Mouse (Mus musculus) adrenal gland, adult 18-20 months (tissue): ENCODE measurements around the gene Golm1. TPM values are rescaled to one million over a fixed set of nuclear protein-coding genes. Genes with fewer than 3 reads are reported as not detected.
A peak's percentile ranks its signal among the peaks of the same experiment; 100 is the strongest.

Experiments used
- DNase-seq, 2 experiments: peaks; one replicate each; pipeline ENCODE4 v3.0.0; 2021 to 2022; ENCODE audit warnings: low spot score in 2 of 2
- total RNA-seq, 2 experiments: library from RNA; stranded (reverse); gene quantifications; 1 replicate in 1 of 2; 2 replicates in 1 of 2; pipeline ENCODE4 v1.2.3; 2021

The Golm1 gene
- total RNA-seq, 2 experiments from 2014 or later, result 4.9 to 8.2 TPM

GRCm38 (mm10) chr13:59676316-59677229 lies 962 bp upstream of the Golm1 start:
- no peak for DNase-seq

DNA sequence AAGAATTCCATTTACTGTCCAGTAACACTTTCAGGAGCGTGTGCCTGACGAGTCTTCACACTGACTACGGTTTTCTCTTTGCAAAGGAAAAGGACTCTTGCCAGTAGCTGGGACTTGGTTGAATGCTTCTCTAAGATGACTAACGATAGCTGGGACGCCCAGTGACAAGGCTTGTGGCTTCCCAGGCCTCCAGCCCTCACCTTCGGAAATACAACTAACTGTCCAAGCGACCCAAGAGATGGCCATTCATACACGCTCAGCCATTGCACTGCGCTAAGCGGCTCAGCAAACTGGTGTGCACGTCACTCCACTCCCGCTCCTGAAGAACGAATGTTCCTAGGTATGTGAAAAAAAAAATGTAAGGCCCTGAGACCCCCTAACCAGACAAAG lies 855 bp downstream of the Golm1 start:
- peak in 1 of 2 experiments; percentile 5 for DNase-seq

GRCm38 (mm10) chr13:59674215-59674614 lies 1.4 kb downstream of the Golm1 start:
- no peak for DNase-seq

DNA sequence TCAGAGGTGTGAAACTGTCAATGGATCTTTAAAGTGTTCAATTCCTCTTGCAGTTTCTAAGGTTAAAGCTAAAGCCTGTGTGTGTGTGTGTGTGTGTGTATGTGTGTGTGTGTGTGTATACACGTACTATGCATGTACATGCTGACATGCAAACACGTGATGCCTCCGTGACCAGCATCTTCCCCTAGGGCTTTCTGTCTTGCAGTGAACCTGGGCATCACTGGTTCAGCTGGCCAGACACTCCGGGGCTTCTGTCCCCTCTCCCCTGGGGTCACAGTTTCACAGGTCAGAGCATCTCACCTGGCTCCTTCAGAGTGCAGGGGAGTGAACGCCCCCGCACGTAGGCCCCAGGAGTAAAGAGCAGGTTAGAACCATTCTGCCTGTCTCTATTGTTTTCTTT lies 2.0 kb downstream of the Golm1 start:
- no peak for DNase-seq

- DNase-seq, result no peak
Observed at GRCm38 (mm10) chr13:59672248-59672647, 3.4 kb downstream of the Golm1 start.

- no peak for DNase-seq
Observed at GRCm38 (mm10) chr13:59671521-59671920, 4.1 kb downstream of the Golm1 start.

DNA sequence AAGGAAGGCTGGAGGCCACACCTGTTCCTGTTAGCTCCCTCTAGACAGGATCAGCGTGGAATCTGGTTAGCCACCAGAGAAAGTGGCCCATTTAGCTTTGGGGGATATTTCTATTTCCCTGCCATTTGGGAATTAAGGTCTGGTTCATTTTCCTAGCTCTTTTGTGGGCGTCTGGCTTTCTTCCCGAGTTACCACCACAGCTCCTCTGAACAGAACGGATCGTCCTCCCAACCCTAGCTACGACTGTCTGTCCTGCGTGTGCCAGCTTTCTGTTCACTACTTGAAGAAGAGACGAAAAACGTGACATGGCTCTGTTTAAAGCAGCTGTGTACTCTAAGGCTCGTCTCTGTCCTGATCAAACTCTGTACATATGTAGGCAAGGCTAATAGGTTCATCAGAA lies 5.7 kb downstream of the Golm1 start:
- DNase-seq, result no peak

- DNase-seq, result no peak
Observed at GRCm38 (mm10) chr13:59668501-59669093, 7.0 kb downstream of the Golm1 start.

DNA sequence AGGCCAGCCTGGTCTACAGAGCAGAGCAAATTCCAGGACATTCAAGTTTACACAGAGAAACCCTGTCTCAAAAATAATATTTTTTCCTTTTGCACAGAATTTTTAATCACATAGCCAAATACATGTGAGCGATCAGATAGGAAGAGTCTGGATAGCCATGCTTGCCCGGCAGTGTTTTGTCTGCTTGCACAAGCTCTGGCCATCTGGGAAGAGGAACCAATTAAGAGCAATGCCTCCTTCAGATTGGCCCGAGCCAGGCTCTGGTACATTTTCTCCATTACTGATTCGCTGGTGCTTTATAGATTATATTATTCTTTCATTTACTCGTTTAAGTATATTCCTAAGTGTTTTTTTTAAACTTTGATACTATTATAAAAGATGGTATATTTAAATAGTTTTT lies 7.8 kb downstream of the Golm1 start:
- DNase-seq, result no peak

- no peak for DNase-seq
Observed at GRCm38 (mm10) chr13:59663939-59664712, 11.5 kb downstream of the Golm1 start.

DNA sequence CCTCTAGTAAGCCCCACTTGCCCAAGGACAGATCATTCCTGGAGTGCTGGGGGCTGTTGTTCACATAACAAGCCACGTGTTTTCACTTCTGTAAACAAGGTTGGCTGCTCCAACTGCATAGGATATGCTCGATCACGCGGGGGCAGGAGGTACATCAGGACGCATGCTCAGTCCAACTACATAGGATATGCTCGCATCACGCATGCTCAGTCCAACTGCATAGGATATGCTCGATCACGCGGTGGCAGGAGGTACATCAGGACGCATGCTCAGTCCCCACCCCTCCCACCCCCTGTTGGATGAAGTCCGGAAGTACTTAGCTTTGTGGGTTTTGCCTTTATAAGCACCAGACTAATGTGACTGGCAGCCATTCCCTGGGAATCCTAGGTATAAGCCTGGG lies 13.6 kb downstream of the Golm1 start:
- no peak for DNase-seq

- no peak for DNase-seq
Observed at GRCm38 (mm10) chr13:59661387-59661786, 14.2 kb downstream of the Golm1 start.

DNA sequence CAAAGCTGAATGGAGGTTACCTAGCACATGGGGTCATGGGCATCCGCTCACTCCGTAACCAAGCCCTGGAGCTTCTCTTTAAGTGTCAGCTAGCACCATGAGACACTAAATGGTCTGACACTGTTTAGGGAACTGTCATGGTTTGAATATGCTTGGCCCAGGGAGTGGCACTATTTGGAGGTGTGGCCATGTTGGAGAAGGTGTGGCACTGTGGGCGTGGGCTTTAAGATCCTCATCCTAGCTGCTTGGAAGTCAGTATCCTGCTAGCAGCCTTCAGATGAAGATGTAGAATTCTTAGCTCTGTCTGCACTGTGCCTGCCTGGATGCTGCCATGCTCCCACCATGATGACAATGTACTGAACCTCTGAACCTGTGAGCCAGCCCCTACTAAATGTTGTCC lies 15.2 kb downstream of the Golm1 start:
- DNase-seq, result no peak

DNA sequence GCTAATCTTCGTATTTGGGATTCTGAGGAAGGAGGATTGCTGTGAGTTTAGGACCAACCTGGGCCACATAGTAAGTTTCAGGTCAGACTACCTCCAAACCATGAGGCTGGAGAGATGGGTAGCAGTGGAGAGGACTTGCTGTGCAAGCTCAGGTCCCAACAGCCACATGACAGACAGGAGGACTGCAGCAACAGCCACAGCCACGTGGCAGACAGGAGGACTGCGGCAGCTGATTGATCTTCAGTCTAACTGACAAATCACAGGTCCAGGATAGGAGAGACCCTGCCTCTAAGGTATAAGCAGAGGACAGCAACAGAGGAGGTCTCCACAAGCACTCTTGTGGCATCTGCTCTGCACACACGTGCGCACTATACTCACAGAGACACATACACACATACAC lies 17.8 kb downstream of the Golm1 start:
- no peak for DNase-seq

DNA sequence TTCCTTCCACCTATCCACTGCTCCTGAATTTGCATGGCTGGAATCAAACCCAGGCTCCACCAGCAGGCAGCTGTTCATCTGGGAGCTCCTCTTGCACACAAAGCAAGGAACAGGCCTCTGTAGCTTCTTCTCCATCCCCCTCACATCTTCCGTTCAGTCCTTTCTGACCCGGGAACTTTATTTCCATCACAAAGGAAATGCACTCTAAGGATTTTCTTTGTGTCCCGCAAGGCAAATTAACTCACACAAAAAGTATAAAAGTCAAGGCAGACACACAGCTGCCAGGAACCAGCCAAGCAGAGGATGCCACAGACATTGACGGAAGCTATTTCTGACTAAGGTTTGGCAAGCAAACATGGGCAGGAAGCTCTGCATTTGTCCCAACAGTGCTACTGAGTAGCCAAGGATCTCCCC lies 18.6 kb downstream of the Golm1 start:
- no peak for DNase-seq

DNA sequence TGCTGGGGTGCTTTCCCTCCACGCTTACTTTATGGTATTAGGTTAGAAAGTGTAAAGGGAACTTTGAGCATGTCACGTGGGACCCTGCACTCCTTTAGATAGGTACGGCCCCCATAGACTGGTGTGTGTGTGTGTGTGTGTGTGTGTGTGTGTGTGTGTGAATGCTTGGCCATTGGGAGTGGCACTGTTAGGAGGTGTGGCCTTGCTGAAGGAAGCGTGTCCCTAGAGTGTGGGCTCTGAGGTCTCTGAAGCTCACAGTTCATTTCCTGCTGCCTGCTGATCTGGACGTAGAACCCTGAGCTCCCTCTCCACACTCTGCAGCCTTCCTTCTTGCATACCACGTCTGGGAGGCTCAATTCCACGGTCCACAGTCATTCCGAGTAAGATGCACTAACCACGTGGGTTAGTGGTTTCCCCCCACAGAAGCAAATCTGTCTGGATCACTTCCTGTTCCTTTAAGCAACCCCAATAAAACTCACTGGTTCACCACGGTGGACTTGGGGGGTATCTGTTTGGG lies 19.2 kb downstream of the Golm1 start:
- no peak for DNase-seq

- DNase-seq, result no peak
Observed at GRCm38 (mm10) chr13:59655718-59656315, 19.8 kb downstream of the Golm1 start.

GRCm38 (mm10) chr13:59654465-59654864 lies 21.1 kb downstream of the Golm1 start:
- DNase-seq, result no peak

DNA sequence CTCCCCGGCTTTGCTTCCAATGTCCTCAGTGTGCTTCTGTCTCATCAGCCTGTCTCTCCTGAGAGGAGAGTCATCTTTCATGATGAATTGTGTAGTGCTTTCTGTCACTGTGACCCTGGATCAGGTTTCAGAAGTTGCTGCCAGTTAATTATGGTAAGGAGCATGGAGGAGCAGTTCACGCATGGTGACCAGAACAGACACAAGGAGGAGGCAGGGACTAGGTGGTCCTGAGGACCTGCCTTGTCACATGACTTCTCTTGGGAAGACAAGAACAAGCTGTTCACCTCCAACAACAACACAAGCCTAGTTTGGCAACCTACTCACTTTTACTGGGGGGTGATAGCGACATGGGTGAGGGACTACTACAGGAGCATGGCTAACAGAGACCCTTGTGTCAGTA lies 22.5 kb downstream of the Golm1 start:
- no peak for DNase-seq

DNA sequence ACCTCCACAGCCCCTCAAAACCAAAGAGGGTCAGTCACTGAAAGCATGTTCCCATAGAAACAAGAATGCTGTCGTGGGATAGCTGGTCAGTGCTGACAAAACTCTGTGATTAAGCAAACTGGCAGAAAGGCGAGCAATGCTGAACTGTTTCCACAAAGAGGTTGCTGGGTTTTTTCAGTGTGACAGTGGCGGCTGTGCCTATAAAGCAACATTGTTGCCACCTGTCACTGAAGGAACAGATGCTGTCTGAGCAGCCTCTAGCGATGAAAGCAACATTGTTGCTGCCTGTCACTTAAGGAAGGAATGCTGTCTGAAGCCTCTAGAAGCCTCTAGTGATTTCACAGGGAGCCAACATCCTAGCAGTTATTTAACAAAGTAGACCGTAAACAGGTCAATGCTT lies 23.0 kb downstream of the Golm1 start:
- no peak for DNase-seq

GRCm38 (mm10) chr13:59649781-59650180 lies 25.8 kb downstream of the Golm1 start:
- no peak for DNase-seq
